Mouse (Mus musculus) ovary, adult 2 months (tissue): Measurements from ENCODE around the gene Spata19. TPM values are rescaled to one million over a fixed set of nuclear protein-coding genes. Genes with fewer than 3 reads are reported as not detected.

ENCODE experiments used
- polyA plus RNA-seq: library from polyadenylated mRNA; depleted of rRNA; stranded (reverse); fragments of >200 nt; gene quantifications from 2 replicates; pipeline ENCODE4 v1.2.3, GENCODE M21; 2012; rRNA removed

Gene Spata19
- not detected in 2 replicates for polyA plus RNA-seq

DNA sequence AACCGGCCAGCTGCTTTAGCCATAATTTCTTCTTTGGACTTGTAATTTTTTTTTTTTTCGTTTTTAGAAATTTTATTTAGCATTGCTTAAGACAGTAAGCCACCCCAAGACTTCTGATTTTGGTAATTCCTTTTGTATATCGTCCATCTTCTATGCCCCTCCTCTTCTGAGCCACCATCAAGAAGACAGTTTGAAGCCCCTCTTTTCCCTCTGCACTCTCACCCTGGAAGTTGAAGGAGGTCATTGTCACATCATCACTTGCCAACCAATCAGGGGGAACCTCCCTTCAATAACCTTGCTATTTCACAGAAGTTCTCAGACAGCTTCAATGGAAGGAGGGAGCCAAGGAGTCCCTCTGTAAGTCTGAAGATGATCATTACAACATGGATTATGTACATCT lies at the start of gene Spata19:
Spata19 (plus strand) TSS at position 301 of the 400 bp plus-strand sequence.

Other genes with a start within 250 kb of the Spata19 start
- 51.9 and 54.3 TPM in 2 replicates for gene Jam3, start 241.4 kb upstream of the Spata19 start, polyA plus RNA-seq
- gene Igsf9b, start 97.6 kb upstream of the Spata19 start, polyA plus RNA-seq, result 2.8 and 3.6 TPM in 2 replicates